Mouse (Mus musculus): ENCODE measurements around the gene Olr1. TPM values are rescaled to one million over a fixed set of nuclear protein-coding genes. Genes with fewer than 3 reads are reported as not detected.

Gene Olr1
- polyA plus RNA-seq, 1 experiment from 2014 or later = not detected

DNA sequence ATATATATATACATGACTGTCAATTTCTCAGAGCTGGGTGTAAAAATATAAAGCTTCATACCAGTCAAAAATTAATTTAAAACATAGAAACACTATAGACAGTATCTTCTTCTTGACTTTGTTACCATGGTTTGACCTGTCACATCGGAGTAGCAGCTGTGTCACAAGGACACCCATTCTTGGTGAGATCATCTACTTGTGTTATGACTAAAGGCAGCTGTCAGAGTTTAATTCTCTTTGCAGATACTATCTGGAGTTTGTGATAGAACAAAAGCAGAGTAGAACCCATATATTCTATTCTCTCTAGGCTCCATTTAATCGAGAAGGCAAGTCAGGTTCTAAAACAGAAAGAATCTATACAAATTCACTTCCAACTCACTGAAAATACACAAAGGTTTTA is 68.9 kb downstream of the Olr1 start:
- 92% methylated on average over 2 of the region's 2 CpGs for WGBS
- H3K4me2 ChIP-seq = no peak overlapping the region
- H3K36me3 ChIP-seq (ENCODE audit: poor library complexity, severe bottlenecking) = no peaks in the 10 kb centered on the region
- no peak overlapping the region for H3K9ac ChIP-seq
- no peaks in the 10 kb centered on the region for H3K4me1 ChIP-seq
- no peaks in the 10 kb centered on the region for H3K27me3 ChIP-seq
- H3K9me3 ChIP-seq (replicated peaks) = no peaks in the 10 kb centered on the region
- H3K4me3 ChIP-seq = no peak overlapping the region
- ATAC-seq = no peak
- no peak overlapping the region for H3K27ac ChIP-seq

GRCm38 (mm10) chr6:129436025-129436424 is 70.9 kb downstream of the Olr1 start:
- Histone ChIP-seq H3K27me3 (no peaks in the 10 kb centered on the region), H3K27ac (no peak overlapping the region), H3K4me1 (no peaks in the 10 kb centered on the region), H3K4me2 (no peak overlapping the region), H3K9ac (no peak overlapping the region), H3K4me3 (no peak overlapping the region), H3K36me3 (ENCODE audit: poor library complexity, severe bottlenecking) (no peaks in the 10 kb centered on the region), H3K9me3 (replicated peaks) (no peaks in the 10 kb centered on the region)
- WGBS = 86% methylated on average over 3 of the region's 3 CpGs
- ATAC-seq = no peak

Other genes starting within 250 kb of the Olr1 start
- not detected in 2 replicates for gene Cd69, start 231.7 kb downstream of the Olr1 start, polyA plus RNA-seq (2015; fragmentation: Nextera tagmentation; extraction: Ambion mirVana)
- gene 4922502D21Rik, start 175.4 kb downstream of the Olr1 start, polyA plus RNA-seq (2015; fragmentation: Nextera tagmentation; extraction: Ambion mirVana) = not detected in 2 replicates
- gene Clec12a, start 164.5 kb downstream of the Olr1 start, polyA plus RNA-seq (2015; fragmentation: Nextera tagmentation; extraction: Ambion mirVana) = 0.06 and 0.13 TPM in 2 replicates
- 0.12 TPM in 1 of 2 replicates, not detected in the other for gene Clec12b, start 121.3 kb downstream of the Olr1 start, polyA plus RNA-seq (2015; fragmentation: Nextera tagmentation; extraction: Ambion mirVana)
- 3.6 and 4.8 TPM in 2 replicates for gene Clec1b, start 109.9 kb downstream of the Olr1 start, polyA plus RNA-seq (2015; fragmentation: Nextera tagmentation; extraction: Ambion mirVana)
- 0.05 and 0.15 TPM in 2 replicates for gene Clec9a, start 98.3 kb downstream of the Olr1 start, polyA plus RNA-seq (2015; fragmentation: Nextera tagmentation; extraction: Ambion mirVana)
- 0.89 and 1.1 TPM in 2 replicates for gene Clec1a, start 55.2 kb downstream of the Olr1 start, polyA plus RNA-seq (2015; fragmentation: Nextera tagmentation; extraction: Ambion mirVana)
- gene Tmem52b, start 5.4 kb upstream of the Olr1 start, polyA plus RNA-seq (2015; fragmentation: Nextera tagmentation; extraction: Ambion mirVana) = not detected in 2 replicates
- 125 and 126 TPM in 2 replicates for gene Gabarapl1, start 26.0 kb upstream of the Olr1 start, polyA plus RNA-seq (2015; fragmentation: Nextera tagmentation; extraction: Ambion mirVana)
- gene Klre1, start 70.7 kb upstream of the Olr1 start, polyA plus RNA-seq (2015; fragmentation: Nextera tagmentation; extraction: Ambion mirVana) = not detected in 2 replicates
- not detected in 2 replicates for gene Klrd1, start 84.6 kb upstream of the Olr1 start, polyA plus RNA-seq (2015; fragmentation: Nextera tagmentation; extraction: Ambion mirVana)
- gene Klrk1, start 116.7 kb upstream of the Olr1 start, polyA plus RNA-seq (2015; fragmentation: Nextera tagmentation; extraction: Ambion mirVana) = 0.14 and 0.18 TPM in 2 replicates
- gene Klrc3, start 136.2 kb upstream of the Olr1 start, polyA plus RNA-seq (2015; fragmentation: Nextera tagmentation; extraction: Ambion mirVana) = not detected in 2 replicates
- gene Klrc2, start 153.5 kb upstream of the Olr1 start, polyA plus RNA-seq (2015; fragmentation: Nextera tagmentation; extraction: Ambion mirVana) = not detected in 2 replicates
- gene Klrc1, start 171.8 kb upstream of the Olr1 start, polyA plus RNA-seq (2015; fragmentation: Nextera tagmentation; extraction: Ambion mirVana) = not detected in 2 replicates
- not detected in 2 replicates for gene Klri1, start 210.0 kb upstream of the Olr1 start, polyA plus RNA-seq (2015; fragmentation: Nextera tagmentation; extraction: Ambion mirVana)
- gene Klri2, start 233.3 kb upstream of the Olr1 start, polyA plus RNA-seq (2015; fragmentation: Nextera tagmentation; extraction: Ambion mirVana) = not detected in 2 replicates

Data from forebrain, embryonic 13.5 days (tissue).